Mouse (Mus musculus) right cerebral cortex, adult 2 months (tissue): ENCODE results near the gene Selenbp1.
"Not testable (repeated sequence)": the region's sequence is repeated elsewhere in the genome, so short reads cannot be mapped to it uniquely, and the experiment has no call there.

Experiments
- DNase-seq, 2 experiments: peaks; one replicate each; pipeline ENCODE4 v3.0.0; 2021 to 2022; ENCODE audit warnings: low spot score in 2 of 2

The Selenbp1 gene

DNA sequence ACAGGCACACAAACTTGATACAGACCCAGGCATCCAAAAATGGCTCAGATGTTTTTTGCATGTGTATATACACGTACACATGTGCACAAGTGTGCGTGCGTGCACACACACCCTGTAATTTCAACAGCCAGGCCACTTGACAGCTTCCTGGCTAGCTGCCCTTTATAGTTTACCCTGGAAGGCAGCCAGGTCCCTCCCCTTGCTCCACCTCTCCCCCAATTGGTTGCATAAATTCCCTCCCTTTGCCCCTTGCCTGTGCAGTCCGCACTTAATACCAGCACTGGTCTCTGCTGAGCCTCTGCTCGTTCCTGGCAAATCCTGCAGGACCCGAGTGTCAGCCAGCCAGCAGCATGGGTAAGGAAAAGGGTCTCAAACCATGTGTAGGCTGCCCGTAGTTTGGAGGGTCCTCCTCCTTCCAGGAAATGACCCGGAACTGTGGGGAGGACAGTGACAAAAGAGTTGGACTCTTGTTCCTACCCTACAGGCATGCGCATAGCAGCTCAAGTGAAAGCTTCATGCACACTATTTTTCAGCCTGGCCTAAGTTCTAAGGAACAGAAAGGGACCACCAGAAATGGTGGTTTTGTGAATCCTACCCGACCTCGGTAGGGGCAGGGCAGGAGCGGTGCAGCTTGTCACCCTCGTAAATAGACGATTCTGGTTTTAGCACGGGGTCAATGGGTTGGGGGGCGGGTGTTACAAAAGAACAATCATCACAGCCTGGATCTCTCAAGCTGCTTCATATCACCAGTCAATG is at the start of gene Selenbp1:
Gene Selenbp1 (plus strand): TSS at position 248 of the 756 bp plus-strand sequence.
- DNase-seq, result peak; percentile 21 to 55

- DNase-seq, result peak; percentile 88 to 93
Measured at GRCm38 (mm10) chr3:94886316-94887224, 46.3 kb upstream of the Selenbp1 start, which contains the start of gene Psmb4. Gene Psmb4, minus strand, starts transcription at chr3:94886961.

DNA sequence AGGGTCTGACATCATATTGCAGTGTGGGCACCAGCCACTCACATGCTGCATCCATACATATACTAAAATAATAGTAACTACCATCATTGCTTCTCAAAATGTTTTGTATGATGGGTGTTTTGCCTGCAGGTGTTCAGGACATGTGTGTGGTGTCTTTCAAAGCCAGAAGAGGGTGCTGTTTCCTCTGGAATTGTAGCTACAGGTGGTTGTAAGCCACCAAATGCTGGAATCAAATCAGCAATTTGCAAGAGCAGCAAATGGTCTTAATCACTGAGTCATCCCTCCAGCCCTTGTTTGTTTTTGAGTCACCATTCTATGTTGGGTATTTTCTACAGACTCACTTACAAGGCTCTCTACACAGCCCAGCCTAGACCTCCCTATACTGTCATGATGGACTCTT is 44.3 kb upstream of the Selenbp1 start:
- no peak for DNase-seq

DNA sequence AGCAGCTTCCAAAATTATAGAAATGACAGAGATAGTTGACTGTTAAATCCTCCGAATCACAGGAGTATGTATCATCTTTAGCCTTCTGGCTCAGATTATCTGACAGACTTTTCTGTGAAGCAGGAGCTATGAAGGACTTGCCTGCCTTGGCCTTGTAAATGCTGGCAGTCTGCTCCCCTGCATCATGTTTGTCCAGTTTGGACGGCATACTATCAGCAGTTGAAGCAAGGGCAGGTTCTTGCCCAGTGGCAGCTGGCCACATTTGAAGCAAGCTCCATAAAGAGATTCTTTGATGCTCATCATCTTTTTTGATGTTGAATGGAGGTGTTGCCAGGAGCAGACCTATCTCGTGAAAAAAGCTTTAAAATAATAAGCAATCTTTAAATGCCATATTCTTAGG is 38.8 kb upstream of the Selenbp1 start:
- DNase-seq, result no peak

- DNase-seq, result peak; percentile 70 to 75
Measured at GRCm38 (mm10) chr3:94902747-94903146, 30.1 kb upstream of the Selenbp1 start.

DNA sequence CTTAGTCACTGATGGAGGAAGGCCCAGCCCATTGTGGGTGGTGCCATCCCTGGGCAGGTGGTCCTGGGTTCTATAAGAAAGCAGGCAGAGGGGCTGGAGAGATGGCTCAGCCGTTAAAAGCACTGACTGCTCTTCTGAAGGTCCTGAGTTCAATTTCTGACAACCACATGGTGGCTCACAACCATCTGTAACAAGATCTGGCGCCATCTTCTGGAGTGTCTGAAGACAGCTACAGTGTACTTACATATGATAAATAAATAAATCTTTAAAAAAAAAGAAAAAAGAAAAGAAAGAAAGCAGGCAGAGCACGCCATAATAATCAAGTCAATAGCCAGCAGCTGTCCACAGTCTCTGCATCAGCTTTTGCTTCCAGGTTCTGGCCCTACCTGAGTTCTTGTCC is 28.1 kb upstream of the Selenbp1 start:
- not testable (repeated sequence) for DNase-seq

- no peak for DNase-seq
Measured at GRCm38 (mm10) chr3:94906482-94906881, 26.4 kb upstream of the Selenbp1 start.

DNA sequence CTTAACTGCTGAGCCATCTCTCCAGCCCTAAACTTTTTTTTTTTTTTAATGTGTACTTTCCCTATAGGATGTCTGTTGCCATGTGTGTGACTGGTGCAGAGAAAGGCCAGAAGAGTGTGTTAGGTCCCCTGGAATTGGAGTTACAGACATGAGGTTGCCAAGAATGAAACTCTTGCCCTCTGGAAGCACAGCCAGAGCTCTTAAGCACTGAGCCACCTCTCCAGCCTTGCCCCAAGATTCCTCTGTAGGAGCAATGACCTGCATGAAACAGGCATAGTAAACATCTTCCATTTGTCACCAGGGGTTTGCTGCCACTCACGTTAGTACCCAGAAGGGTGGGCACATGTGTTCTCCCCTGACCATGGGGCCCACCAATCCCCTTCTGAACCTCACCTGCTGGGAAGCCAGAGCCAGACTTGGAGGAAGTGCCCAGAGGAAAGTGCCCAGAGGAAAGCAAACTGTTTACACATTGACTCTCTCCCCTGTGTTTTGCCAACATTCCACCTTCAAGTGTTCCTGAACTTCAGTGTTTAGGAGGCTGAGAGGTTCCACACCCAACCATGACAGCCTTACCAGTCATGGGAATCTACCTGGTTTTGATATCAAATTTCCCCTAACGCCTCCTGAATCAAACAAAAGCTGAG is 21.7 kb upstream of the Selenbp1 start:
- no peak for DNase-seq

GRCm38 (mm10) chr3:94913801-94914200 is 19.1 kb upstream of the Selenbp1 start:
- DNase-seq, result no peak

DNA sequence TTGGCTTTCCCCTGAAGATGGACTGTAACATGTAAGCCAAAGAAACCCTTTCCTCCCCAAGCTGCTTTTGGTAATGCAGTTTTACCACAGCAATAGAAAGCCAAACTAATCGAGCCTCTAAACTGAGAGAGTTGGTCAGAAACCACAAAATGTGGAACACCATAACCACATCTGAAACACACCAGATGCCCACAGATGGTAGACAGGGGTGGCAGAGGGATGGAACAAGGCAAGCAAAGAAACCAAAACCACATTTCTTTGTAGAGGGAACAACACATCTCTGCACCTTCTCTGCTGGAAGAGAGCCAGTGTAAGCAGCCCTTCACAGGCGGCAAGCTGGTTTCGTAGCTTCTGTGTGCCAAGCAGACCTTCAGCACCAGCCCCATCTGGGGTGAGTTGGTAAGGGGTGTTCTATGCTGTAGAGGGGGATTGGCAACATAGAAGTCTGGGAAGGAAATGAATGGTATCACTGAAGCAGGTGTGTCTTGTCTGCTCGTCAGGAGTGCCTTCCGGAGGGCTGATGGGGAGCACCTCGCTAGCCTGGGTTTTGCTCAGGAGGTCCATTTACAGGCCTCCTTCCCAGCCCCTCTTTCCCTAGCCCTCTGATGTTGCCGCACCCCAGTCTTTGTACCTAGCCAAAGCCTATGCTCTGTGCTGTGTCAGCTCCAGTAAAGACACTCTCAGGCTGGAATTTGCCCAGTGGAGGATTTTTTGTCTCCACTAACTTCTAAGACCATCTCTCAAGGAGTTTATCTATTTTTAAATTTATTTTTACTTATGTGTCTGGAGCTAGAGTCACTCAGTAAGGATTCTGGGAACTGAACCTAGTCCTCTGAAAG is 16.7 kb upstream of the Selenbp1 start:
- DNase-seq, result no peak

GRCm38 (mm10) chr3:94917816-94918361 is 15.0 kb upstream of the Selenbp1 start:
- DNase-seq, result peak; percentile 36 to 45

- DNase-seq, result no peak
Measured at GRCm38 (mm10) chr3:94918845-94919244, 14.0 kb upstream of the Selenbp1 start.

DNA sequence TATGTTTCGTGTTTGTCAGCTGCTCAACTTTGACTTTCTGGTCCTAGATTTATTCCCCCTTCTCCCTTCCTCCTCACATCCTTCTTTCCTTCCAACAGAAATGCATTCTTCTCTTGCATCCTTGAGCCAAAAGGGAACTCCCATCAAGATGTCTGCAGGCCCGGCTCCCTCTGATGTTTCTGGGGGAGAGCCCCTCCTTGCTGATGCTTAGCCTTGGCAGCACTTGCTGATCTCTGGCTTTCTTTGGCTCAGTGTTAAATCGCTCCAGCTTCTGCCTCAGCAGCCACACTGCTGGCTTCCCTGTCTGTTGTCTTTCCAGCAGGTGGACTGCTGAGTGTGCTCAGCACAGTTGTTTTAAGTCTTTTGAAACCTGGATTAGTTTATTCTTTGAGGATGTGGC is 11.8 kb upstream of the Selenbp1 start:
- no peak for DNase-seq

DNA sequence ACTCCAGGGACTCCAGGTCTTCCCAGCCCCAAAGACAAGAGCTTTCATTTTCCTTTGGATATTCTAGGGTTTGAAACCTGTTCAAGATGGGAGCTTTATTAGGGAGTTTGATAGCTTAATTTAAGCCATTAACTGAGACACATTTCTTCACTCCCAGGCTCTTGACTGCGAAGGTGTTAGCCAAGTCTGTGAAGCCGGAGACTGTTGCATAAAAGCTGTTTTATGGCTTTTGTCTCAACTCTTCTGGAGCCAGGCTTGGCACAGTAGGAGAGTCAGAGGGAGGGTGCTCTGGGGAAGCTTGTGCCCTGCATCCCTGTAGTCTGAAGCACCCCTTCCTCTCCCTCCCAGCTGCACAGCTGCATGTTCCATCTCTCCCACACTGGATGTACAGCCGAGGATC is 10.5 kb upstream of the Selenbp1 start:
- no peak for DNase-seq

- no peak for DNase-seq
Measured at GRCm38 (mm10) chr3:94924688-94925087, 8.2 kb upstream of the Selenbp1 start.

DNA sequence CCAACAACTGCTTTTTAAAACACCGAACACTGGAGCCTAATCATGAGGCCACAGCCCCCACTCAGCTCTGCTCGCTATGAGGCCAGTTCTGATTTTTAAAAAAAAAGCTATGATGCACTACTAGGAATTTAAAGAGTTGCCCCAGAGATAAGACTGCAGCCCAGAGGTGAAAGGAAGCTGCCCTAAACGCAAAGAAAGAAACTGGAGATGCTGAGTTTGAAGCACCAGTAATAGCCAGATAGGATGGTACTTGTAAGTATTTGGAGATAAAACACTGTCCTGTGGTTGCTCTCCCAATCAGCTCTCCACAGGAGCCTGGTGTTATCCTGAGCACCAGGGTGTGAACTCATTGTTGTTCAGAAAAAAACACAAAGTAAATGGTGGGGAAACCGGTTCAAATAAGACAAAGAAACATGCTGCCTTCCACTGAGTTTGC is 6.5 kb upstream of the Selenbp1 start:
- DNase-seq, result not testable (repeated sequence)

GRCm38 (mm10) chr3:94928979-94929378 is 3.9 kb upstream of the Selenbp1 start:
- DNase-seq, result not testable (repeated sequence)

DNA sequence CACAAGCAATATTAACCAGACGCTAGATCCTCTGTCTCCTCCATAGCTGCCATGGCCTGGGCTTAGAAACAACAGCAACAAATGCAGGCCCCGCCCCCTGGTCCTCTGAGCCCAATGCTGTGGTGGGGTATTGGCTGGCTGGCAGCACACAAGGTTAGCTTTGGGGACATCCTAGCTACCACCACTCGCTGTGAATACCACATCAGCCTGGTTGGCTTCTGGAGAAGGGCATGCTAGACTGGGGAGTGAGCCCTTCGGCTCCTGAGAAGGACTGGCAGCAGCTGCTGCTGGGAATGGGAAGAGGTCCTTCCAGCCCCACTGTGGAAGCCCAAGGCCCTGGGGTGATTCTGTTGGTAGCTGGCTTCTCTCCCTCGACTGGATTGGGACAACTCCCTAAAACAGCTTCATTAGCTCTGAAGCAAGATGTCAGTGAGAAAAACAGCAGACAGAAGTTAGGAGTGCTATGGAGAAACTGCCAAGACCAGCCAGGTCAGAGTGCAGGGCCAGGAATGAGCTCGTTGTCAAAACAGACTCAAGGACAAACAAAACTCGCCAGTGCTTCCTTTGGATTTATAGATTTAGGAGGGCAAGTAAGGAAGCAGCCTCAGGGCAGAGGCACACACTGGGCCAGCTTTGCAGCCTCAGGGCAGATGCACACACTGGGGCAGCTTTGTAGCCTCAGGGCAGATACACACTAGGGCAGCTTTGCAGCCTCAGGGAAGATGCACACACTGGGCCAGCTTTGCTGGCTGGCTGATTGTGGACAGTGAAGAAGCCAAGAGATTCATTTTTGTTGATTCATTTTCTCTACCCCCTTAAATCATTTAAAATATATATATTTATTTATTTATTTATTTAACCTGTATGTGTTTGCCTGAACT is 2.2 kb upstream of the Selenbp1 start:
- not testable (repeated sequence) for DNase-seq

DNA sequence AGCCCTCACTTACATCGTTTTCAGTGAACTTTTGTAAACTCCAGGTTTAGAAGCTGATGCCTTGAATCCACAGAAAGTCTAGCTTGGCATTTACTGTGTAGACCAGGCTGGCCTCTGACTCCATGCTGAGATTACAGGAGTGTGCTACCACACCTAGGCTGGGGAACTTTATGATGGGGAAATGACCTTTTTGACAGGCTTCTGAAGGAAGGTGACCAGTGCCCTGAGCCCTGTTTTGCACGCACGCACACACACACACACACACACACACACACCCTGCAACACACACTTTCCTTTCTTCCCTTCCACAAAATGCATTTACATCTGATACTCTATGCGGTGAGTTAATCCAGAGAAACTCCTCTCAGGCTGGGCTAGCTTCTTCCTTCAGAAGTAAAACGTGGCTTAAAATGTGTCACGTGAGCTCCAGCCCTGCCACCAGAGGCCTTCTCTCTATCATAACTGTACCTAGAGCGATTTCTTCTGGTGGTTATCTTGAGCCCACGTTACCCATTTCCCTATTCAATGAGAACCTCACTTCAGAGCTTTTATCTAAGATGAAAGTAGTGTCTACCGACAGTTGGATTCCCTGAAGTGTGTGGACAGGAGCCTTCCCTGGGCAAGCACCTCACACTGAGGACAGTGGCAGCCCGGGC is 1.3 kb upstream of the Selenbp1 start:
- DNase-seq, result not testable (repeated sequence)
